Mouse (Mus musculus): Measurements from ENCODE around the gene Gm21411.
"Not testable (repeated sequence)": the region's sequence is repeated elsewhere in the genome, so short reads cannot be mapped to it uniquely, and the experiment has no call there.

The Gm21411 gene

DNA sequence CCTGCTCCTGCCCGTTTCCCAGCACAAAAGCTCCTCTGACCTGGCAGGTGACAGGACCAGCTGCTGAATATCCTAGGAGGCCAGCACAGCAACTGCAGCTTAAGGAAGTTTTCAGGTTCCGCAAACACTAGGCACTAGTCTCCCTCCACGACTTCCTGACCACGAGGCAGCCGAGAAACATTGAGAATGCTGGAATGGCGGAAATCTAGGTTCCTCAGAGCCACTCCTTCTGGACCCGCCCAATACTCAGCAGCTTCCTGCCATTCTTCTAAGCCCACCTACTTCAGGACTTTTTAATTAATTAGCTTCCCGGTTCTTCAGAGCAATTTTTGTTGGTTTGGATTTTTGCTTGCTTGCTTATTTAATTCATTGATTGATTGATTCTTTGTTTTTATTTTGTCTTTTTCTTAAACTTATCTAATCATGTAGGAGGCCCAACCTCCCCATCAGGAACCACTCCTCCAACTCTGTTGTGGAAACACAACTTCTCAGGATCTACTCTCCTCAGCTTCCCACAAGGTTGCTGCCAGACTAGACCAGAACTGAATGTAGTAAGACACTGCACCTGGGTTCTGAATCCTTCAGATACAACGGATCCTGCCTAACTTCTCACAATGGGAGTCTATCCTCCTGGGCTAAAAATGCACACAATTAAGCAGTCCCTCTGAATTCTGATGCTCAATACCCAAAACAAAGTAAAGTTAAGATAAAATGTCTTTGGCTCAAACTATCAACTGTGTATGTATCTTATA lies at the start of gene Gm21411:
Gm21411 (minus strand) TSS at position 205 of the 752 bp plus-strand sequence.
- not testable (repeated sequence) for DNase-seq (ENCODE audit: low read depth, low spot score)

DNA sequence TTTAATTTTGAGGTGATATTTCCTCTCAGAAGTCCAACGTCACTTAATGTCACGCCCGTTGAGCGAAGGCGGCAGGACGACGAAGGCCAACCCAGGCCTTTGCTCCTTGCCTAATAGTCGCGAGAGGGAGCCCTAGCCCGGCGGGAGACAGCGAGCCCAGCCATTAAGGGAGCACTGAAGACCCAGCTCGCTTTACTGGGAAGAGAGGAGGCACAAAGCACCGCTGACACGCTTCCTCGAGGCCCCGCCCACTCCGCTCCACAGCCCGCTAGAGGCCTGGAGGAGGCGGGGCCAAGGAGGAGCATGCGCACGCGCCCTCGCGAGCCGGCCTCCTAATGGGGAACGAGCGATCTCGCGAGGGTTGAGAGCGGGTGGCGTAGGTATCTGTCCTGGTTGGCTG lies 32.3 kb upstream of the Gm21411 start:
- not testable (repeated sequence) for DNase-seq (ENCODE audit: low read depth, low spot score)

DNA sequence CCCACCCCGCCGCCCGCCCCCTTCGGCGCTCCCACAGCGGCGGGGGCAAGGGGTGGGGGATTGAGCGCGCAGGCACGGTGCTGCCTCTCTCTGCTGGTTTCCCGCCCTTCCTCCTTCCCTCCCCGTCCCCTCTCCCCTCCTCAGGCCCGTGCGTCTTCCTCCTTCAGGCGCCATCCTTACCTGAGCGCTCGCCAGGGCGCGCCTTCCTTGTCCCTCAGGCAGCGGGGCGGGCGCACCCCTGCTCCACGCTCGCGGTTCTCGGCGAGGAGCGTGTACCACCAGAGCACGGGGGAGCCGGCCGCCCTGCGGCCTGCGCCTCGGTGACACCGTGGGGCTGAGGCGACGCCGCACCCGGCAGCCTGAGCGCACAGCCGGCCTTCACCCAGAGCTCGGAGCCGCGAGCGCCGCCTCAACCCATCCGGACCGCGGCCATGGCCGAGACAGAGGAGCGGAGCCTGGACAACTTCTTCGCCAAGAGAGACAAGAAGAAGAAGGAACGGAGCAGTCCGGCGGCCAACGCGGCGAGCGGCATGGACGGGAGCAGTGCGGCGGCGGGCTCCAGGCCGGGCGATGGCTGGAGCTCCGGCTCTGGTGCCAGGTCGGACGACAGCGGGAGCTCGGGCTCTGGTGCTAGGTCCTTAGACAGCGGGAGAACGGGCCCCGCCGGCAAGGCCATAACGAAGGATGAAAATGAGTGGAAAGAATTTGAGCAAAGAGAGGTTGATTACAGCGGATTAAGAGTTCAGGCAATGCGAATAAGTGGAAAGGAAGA lies 23.1 kb upstream of the Gm21411 start:
- no peak for DNase-seq (ENCODE audit: low read depth, low spot score)

DNA sequence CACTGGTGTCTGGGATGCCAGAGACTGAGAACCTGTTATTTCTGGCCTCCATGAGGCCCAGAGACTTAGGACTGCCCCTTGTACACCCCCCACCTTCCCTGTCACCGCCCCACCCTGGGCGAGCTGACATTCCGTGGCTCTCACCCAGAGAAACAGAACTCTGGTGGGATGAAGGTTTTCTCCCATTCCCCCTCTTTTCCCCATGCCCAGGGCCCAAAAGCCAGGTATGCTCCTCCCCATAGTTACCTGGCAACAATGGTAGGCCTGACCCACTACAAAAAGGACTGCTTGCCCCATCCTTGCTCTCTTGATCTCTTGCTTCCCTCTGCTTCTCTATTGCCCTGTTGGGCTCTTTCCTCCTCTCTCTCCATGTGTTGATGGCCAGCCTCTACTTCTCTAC lies 5.8 kb upstream of the Gm21411 start:
- DNase-seq (ENCODE audit: low read depth, low spot score), result no peak

DNA sequence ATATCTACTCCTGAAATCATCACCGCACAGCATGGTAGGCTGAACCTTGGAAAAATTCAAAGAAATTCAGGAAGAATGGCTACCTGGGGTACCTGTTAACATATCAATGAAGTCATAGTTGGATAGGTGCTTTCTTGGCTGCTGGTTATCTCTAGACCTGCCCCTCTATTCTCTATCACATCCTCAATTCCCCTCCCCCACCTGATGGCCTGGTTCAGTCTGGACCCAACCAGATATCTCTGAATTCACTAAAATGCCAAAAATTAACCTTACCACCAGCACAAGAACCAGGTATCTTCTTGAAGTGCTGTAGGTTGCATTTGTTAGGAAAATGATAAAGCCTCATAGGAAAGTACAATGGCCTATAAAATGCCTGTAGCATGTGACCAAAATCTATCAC lies 1.3 kb downstream of the Gm21411 start:
- not testable (repeated sequence) for DNase-seq (ENCODE audit: low read depth, low spot score)

DNA sequence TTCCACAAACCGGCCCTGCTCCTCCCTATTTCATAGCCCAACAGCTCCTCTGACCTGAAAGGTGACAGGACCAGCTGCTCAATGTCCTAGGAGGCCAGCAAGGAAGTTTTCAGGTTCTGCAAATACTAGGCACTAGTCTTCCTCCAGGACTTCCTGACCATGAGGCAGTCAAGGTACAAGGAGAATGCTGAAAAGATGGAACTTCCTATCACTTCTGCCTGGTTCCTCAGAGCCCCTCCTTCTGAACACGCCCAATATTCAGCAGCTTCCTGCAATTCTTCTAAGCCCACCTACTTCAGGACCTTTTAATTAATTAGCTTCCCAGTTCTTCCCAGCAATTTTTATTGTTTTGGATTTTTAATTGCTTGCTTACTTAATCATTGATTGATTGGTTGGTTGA lies 4.6 kb downstream of the Gm21411 start:
- DNase-seq (ENCODE audit: low read depth, low spot score), result not testable (repeated sequence)

DNA sequence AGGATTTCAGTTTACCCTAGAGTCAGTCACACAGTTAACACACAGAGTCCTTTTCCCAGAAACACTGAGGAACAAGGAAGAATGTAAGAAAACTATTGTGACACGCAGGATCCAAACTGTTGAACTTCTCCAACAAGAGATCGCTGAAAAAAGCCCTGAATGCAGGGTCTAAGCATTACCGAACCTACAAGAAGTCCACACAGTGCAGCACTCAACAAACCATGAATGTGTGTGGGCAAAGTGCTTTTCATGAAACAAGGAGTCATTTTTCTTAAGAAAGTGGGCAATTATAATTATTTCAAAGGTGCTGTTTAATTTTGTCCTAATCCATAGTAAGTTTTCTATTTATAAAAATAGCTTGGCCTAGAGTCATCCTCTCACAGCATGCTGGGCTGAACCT lies 6.3 kb downstream of the Gm21411 start:
- not testable (repeated sequence) for DNase-seq (ENCODE audit: low read depth, low spot score)
